Mouse (Mus musculus) activated CD4-positive, CD25-positive, alpha-beta regulatory T cell (primary cell): ENCODE results near the gene Metrn. TPM values are rescaled to one million over a fixed set of nuclear protein-coding genes. Genes with fewer than 3 reads are reported as not detected.

ENCODE experiments used
- polyA plus RNA-seq, 2 experiments: library from polyadenylated mRNA; unstranded; fragments of 100-300 nt; shearing (Covaris generic); gene quantifications; one replicate each; pipeline ENCODE4 v1.2.1; 2017

The Metrn gene
- polyA plus RNA-seq = 10 to 100 TPM; 37.5 to 46.1 TPM

GRCm38 (mm10) chr17:25796951-25797369 lies at the start of gene Metrn:
Metrn (minus strand) TSS chr17:25797136.

DNA sequence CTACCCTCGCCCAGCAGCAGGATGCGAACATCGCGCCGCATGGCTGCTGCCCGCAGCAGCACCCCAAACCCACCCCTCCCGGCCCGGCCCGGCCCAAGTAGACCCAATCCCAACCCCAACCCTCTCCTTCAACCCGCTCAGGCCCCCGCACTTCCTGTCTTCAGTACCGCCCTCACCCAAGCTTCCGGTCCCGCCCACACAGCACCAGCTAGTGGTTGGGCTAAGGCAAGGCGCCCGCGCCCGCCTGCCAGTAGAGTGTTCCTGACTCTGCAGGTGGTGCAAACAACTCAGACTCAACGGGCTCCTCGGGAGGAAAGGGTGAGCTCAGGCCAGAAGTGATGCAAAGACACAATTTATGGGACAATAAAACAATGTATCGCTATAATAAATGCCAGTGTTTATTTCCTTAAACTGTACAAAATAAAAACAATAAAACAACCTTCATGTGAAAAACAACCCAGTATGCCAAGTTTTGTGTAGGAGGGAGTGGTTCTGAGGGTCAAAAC lies 47.5 kb upstream of the Metrn start, which contains the start of gene Rhot2:
Gene Rhot2, minus strand, starts transcription at position 456 of the 506 bp plus-strand sequence.

GRCm38 (mm10) chr17:25841117-25841880 lies 44.4 kb upstream of the Metrn start, which contains the start of gene Gm20683:
Gm20683 (minus strand) TSS chr17:25841763.

GRCm38 (mm10) chr17:25837076-25837410 lies 40.1 kb upstream of the Metrn start, which contains the start of gene Rhbdl1:
Rhbdl1 (minus strand) TSS chr17:25837295.

DNA sequence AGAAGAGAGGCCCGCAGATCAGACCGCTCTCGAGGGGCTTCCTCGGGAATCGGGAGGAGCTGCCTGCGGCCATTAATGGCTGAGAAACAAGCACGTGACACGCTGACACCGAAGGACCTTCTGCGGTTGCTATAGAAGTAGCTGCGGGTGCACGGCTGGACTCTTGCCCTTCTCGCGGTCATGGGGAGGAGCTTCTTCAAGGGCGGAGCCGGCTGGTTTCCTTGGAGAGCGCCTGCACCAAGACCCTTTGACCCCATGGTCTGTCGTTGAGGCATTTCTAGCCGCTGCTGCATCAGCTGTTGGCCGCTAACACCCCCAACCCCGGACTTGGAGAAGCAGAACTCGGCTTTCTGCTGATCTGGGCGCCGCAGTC lies 36.3 kb upstream of the Metrn start, which contains the start of gene Stub1:
Gene Stub1, minus strand, starts transcription at position 114 of the 373 bp plus-strand sequence.

DNA sequence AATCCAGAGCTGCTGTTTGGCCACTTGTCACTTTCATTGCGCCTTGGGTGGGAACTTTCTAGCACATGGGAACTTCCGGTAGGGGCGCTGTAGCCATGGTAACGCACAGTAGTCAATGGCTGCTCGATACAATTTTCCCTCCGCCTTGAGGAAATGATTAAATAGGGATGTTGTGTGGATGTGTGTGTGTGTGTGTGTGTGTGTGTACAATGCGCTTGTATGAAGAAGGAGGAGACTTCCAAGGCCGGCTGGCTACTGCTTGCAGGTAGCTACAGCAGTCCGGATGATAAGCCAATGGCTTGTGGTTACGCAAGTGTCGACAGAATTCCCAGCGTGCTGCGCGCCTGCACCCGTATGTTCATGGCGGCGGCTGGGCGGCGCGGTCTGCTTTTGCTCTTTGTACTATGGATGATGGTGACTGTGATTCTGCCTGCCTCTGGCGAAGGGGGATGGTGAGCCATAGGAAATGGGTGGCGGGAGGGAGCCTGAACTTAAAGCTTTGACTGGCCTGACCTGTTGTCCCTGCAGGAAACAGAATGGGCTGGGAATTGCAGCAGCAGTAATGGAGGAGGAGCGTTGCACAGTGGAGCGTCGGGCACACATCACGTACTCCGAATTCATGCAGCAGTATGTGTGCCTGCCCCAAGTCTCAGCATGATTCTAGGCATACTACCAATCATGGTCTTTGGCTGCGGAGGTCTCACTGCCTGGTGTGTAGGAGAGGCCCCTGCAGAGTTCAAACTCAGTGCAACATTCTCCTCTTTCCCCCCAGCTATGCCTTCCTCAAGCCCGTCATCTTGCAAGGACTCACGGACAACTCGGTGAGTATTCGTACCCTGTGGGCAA lies 32.0 kb upstream of the Metrn start, which contains the start of gene Jmjd8:
Gene Jmjd8, plus strand, starts transcription at position 156 of the 846 bp plus-strand sequence.

GRCm38 (mm10) chr17:25823452-25823851 lies 26.5 kb upstream of the Metrn start, which contains the start of gene Wdr24:
Wdr24 (plus strand) TSS chr17:25823627.

DNA sequence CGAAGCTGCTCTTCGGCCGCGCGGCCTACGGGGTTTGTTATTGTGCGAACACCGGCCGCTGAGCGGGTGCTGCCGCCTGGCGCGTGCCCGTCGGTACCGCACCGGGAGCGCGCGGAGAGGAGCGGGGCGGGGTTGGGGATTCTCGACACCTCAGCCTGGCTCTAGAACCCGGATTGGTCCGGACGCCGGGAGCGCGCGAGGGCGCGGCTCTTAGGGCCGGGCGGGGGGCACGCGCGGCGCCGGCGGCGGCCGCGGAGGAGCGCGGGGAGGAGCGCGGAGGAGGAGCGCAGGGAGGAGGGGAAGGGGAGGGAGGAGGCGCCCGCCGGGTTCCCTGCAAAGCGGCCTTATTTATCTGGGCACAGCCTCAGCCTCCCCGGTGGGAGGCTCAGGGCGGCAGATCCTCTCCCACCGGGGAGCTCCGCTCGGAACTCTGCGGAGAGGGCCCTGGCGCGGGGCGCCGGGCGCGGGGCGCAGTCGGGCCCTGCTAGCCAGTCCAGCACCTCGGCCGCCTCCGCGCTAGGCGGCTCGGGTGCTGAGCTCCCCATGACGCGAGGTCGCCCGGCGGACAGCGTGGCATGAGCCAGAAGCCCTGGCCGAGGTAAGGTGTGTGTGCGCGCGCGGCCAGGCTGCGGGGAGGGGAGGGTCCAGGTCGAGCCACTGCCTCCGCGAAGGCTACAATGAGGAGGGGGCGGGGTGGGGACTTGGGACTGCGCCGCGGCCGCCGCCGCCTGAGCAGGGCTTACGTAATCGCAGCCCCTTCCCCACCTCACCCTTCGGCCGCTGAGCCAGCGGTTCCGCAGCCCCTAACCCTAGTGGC lies 12.1 kb upstream of the Metrn start, which contains the start of gene Fbxl16:
Gene Fbxl16, plus strand, starts transcription at position 297 of the 817 bp plus-strand sequence.

DNA sequence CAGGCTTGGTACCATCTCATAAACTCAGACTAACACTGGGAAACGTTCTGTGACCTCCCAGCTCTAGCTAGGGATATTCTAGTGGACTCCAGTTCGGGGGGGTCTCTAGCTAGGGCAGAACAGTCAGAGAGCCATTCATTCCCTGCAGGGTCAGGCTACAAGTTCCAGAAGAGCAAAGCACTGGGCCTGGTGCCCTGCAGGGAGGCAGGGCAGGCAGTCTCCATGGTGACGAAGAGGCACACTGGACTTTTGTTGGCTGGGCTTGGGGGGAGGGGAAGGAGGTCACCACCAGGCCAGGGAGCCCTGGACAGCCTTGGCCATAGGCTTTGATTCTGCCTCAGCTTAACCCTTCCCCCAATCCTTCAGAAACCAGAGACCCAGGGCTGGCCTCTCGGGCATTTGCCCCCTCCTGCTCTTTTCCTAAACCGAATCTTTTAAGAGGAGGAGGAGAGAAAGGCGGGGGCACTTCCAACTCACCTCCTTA lies 1.3 kb downstream of the Metrn start, which contains the start of gene AC134908.4:
Gene AC134908.4, minus strand, starts transcription at position 51 of the 484 bp plus-strand sequence.

DNA sequence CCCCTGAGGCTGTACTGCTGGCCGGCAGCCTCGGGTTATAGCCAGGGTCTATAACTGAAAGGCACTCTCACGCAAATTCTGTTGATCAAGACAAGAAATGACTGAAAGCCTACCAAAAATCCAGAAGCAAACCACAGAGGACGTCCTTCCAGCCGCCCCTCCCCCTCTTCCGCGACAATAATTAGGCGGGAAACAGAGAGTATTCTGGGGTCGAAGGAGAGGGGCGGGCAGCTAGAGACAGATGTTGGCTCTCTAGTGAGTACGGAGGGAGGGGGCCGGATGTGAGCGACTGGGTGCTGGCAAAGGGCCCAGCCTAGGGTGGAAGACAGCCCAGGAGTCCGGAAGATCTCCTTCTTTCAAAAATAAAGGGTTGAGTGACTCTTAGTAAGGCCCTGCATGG lies 4.3 kb downstream of the Metrn start, which contains the start of gene Fam173a:
Gene Fam173a, minus strand, starts transcription at position 287 of the 400 bp plus-strand sequence.

DNA sequence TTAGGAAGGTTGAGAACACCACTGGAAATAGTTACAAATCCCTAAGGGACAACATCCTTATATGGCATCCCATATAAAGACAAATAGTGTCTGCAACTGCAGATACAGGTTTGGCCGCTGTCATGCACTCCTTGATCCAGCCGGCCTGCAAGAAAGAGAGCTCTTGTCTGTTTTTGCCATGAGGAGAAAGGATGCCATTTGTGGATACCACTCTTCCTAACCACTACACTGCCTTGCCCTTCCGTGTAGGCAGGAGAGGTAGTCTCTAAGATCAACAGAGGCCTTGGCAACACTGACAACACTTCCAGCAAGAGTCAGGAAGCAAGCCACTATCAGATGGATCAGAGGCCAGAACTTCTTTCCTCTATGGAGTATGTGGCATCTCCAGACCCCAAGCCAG lies 10.7 kb downstream of the Metrn start, which contains the start of gene Ccdc78:
Gene Ccdc78, plus strand, starts transcription at position 301 of the 400 bp plus-strand sequence.

GRCm38 (mm10) chr17:25785281-25785745 lies 11.6 kb downstream of the Metrn start, which contains the start of gene Haghl:
Haghl (minus strand) TSS chr17:25785673.

GRCm38 (mm10) chr17:25773549-25774120 lies 23.3 kb downstream of the Metrn start, which contains the start of gene Narfl:
Narfl (plus strand) TSS chr17:25773776.

DNA sequence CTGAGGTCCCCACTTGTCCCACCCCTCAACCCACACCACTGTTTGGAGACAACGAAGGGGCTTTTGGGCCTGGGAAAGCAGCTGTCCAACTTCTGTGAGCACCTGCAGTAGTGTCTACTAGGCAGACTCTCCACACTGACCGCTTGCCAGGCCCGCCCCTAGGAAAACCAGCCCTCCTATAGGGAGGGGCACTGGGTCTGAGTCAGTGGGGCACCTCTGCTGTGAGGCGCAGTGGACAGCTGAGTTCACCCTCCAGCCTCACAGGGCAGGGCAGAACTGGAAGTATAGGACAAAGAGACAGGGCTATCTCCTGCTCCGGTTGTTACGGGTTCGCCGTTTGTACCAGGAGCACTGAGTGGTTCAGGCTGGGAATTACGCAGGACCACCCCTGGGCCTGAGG lies 42.7 kb downstream of the Metrn start, which contains the start of gene Msln:
Gene Msln, minus strand, starts transcription at position 138 of the 400 bp plus-strand sequence.

Other genes starting within 250 kb of the Metrn start
- gene Sox8, start 226.4 kb downstream of the Metrn start, polyA plus RNA-seq = under 1 TPM in 1 of 2 experiments, not detected in 1; 0.11 TPM
- 10 to 100 TPM; 21.6 to 22.0 TPM for gene Lmf1, start 218.1 kb downstream of the Metrn start, polyA plus RNA-seq
- not detected for gene Gng13, start 80.0 kb downstream of the Metrn start, polyA plus RNA-seq
- 1 to 10 TPM; 5.2 to 5.4 TPM for gene Chtf18, start 69.7 kb downstream of the Metrn start, polyA plus RNA-seq
- 10 to 100 TPM; 15.3 to 15.4 TPM for gene Rpusd1, start 69.5 kb downstream of the Metrn start, polyA plus RNA-seq
- not detected for gene Mslnl, start 61.1 kb downstream of the Metrn start, polyA plus RNA-seq
- gene Msln, start 42.8 kb downstream of the Metrn start, polyA plus RNA-seq = under 1 TPM in 1 of 2 experiments, not detected in 1; 0.26 TPM
- gene Narfl, start 23.4 kb downstream of the Metrn start, polyA plus RNA-seq = 10 to 100 TPM; 18.7 to 25.8 TPM
- gene Haghl, start 11.5 kb downstream of the Metrn start, polyA plus RNA-seq = 10 to 100 TPM; 46.8 to 50.3 TPM
- gene Ccdc78, start 10.6 kb downstream of the Metrn start, polyA plus RNA-seq = under 1 TPM; 0.59 to 0.72 TPM
- 100 to 1,000 TPM; 177 to 212 TPM for gene Fam173a, start 4.2 kb downstream of the Metrn start, polyA plus RNA-seq
- 1 to 10 TPM in 1 of 2 experiments, not detected in 1; 1.1 TPM for gene AC134908.4, start 1.5 kb downstream of the Metrn start, polyA plus RNA-seq
- not detected for gene Fbxl16, start 11.9 kb upstream of the Metrn start, polyA plus RNA-seq
- 10 to 100 TPM; 22.8 to 29.5 TPM for gene Wdr24, start 26.5 kb upstream of the Metrn start, polyA plus RNA-seq
- gene Jmjd8, start 31.7 kb upstream of the Metrn start, polyA plus RNA-seq = 10 to 100 TPM; 16.2 to 25.7 TPM
- 100 to 1,000 TPM; 130 TPM for gene Stub1, start 36.3 kb upstream of the Metrn start, polyA plus RNA-seq
- 1 to 10 TPM; 1.5 to 3.3 TPM for gene Rhbdl1, start 40.2 kb upstream of the Metrn start, polyA plus RNA-seq
- 1 to 10 TPM; 2.5 to 3.2 TPM for gene Gm20683, start 44.6 kb upstream of the Metrn start, polyA plus RNA-seq
- 10 to 100 TPM; 32.6 to 40.3 TPM for gene Rhot2, start 47.7 kb upstream of the Metrn start, polyA plus RNA-seq
- gene Wdr90, start 64.4 kb upstream of the Metrn start, polyA plus RNA-seq = 10 to 100 TPM in 1 of 2 experiments, 1 to 10 TPM in 1; 5.7 to 11.5 TPM
- gene Mcrip2, start 71.6 kb upstream of the Metrn start, polyA plus RNA-seq = 1 to 10 TPM; 4.5 to 5.5 TPM
- gene Mettl26, start 77.9 kb upstream of the Metrn start, polyA plus RNA-seq = 100 to 1,000 TPM in 1 of 2 experiments, 10 to 100 TPM in 1; 82.0 to 102 TPM
- gene Wfikkn1, start 83.7 kb upstream of the Metrn start, polyA plus RNA-seq = 1 to 10 TPM; 1.5 to 1.9 TPM
- 10 to 100 TPM; 15.4 to 25.0 TPM for gene Rab40c, start 122.6 kb upstream of the Metrn start, polyA plus RNA-seq
- 10 to 100 TPM; 25.0 to 52.5 TPM for gene Pigq, start 147.8 kb upstream of the Metrn start, polyA plus RNA-seq
- gene Nhlrc4, start 147.8 kb upstream of the Metrn start, polyA plus RNA-seq = not detected
- gene A930017K11Rik, start 155.4 kb upstream of the Metrn start, polyA plus RNA-seq = under 1 TPM in 1 of 2 experiments, not detected in 1; 0.17 TPM
- gene Capn15, start 188.7 kb upstream of the Metrn start, polyA plus RNA-seq = 10 to 100 TPM; 21.3 to 28.1 TPM